Mouse (Mus musculus) cerebellum, adult 11 months (tissue): ENCODE data around the gene Gm49776.
A peak's percentile ranks its signal among the peaks of the same experiment; 100 is the strongest.

ENCODE experiments used
- DNase-seq: peaks from one replicate; pipeline ENCODE4 v3.0.0; 2022

The Gm49776 gene

DNA sequence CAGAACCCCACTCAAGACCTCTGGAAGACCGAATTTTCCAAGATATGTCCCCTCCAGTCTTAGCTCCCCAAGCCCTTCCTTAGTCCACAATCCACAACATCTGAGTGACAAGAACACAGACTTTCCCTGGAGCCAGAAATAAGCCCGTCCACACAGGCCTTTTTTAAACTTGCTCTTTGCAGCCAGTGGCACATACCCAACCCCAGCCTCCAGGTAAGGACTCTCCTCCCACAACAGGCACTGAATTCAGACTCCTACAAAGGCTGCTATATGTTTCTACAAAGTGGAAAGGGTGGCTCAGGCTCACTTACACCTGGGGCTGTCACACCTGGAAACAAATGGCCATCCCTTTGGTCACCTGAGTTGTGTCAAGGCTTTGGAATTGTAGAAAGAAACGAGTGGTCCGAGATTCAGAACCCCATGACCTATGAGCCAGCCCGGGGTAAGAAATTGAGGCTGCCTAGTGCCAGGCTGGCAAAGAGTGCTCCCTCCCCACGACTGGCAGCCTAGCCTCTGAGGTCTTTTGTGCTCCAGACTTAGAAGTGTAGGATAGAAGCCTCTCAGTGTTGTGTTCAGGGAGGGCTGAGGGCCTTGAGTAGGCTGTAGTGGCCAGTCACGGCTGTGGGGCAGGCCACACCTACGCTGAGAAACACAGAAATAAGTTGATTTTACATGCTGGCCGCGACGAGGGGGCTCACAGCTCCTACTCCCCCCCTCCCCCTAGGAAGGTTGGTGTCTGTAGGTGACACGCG lies 24.0 kb downstream of the Gm49776 start:
- no peak for DNase-seq

GRCm38 (mm10) chr16:18233451-18233850 lies 24.7 kb downstream of the Gm49776 start:
- no peak for DNase-seq

DNA sequence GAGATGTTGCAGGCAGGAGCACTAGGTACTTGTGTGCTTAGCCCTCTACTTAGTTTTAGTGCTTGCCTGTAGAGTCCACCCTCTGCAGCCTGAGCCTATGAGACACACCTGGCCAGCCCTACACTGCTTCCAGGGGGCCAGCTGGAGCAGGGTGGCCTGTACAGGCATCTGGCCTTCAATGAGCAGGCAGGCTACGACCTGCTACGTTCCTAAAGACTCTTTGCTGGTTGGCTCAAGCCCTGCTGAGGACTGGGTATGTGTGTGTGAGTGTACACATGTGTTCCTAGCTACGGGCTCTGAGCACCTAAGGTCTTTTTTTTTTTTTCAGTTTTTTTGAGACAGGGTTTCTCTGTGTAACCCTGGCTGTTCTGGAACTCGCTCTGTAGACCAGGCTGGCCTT lies 26.7 kb downstream of the Gm49776 start:
- no peak for DNase-seq

DNA sequence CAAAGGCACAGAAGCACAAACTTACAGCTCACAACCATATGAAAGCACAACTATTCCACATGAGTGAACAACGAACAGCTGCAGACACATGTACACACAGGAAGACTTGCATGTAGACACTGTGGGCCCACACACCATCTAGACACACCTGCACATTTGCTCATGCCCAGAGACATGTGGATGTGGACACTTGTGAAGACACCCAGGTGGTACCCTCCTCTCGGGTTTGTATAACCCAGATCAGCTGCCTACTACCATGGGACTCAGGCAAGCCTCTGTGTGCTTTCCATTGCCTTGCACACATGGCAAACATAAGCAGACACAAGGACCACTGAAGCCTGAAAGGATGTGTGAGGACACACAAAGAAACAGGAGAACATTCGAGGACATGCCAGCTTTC lies 27.1 kb downstream of the Gm49776 start:
- no peak for DNase-seq

GRCm38 (mm10) chr16:18230617-18231016 lies 27.5 kb downstream of the Gm49776 start:
- no peak for DNase-seq

- peak; percentile 66 for DNase-seq
Observed at GRCm38 (mm10) chr16:18229622-18230021, 28.5 kb downstream of the Gm49776 start.

DNA sequence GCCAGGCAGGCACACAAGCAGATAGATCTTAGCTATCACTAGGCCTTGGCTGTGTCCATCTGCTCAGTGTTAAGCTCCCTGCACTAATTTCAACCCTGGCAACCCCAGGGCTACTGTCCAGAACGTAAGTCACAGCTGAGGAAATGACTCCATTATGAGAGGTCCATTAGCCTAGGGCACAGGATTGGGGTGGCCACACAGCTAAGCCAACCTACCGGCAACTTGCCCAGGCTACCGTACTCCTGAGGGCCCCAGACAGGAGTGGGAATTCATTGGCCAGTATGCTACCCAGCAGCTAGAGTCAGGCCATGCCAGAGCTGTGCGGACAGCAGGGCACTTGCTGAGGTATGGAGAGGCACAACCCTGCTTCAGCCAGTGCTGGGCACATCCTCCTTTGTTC lies 29.3 kb downstream of the Gm49776 start:
- peak; percentile 66 for DNase-seq

DNA sequence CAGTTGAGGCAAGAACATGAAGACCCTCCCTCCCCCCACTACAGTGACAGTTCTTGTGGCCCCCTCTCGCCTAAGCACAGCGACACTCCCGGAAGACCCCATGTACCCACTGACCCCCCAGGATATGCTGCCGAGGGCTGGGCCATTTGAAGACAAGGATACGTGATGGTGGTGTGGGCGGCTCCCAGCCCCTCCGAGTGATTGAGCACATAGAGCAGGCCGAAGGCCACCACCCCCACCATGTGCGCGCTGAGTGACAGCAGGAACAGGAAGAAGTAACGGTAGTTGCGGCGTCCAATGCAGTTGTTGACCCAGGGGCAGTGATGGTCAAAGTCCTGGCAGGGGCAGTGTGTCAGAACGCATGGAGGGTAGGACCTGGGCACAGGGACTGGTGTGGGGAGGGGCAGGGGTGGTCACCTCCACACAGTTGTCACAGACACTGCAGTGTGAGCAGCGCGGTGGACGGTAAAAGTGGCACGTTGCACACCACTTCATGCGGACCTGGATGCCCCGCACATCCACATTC lies 30.2 kb downstream of the Gm49776 start:
- DNase-seq = no peak

- no peak for DNase-seq
Observed at GRCm38 (mm10) chr16:18227187-18227586, 30.9 kb downstream of the Gm49776 start.

DNA sequence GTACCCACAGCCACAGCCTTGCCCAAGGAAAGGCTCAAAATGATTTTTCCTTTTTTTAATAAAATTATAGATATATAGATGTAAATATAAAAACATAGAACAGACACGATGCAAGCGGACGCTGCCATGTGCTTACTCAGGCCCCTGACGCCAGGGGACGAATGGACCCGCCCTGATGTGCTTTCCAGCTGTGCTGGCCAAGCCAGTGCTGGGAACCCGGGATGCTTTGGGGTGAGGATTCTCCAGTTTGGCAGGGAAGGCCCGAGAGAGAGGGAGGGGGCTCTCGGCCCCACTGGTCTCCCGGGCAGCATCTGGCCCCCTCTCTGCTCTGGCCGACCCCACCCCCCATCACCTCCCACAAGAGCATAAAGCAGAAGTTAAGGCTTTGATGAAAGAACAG lies 35.9 kb downstream of the Gm49776 start:
- no peak for DNase-seq

GRCm38 (mm10) chr16:18221543-18221898 lies 36.6 kb downstream of the Gm49776 start:
- DNase-seq = no peak

GRCm38 (mm10) chr16:18220856-18221542 lies 37.1 kb downstream of the Gm49776 start:
- no peak for DNase-seq

- DNase-seq = no peak
Observed at GRCm38 (mm10) chr16:18220001-18220400, 38.1 kb downstream of the Gm49776 start.

DNA sequence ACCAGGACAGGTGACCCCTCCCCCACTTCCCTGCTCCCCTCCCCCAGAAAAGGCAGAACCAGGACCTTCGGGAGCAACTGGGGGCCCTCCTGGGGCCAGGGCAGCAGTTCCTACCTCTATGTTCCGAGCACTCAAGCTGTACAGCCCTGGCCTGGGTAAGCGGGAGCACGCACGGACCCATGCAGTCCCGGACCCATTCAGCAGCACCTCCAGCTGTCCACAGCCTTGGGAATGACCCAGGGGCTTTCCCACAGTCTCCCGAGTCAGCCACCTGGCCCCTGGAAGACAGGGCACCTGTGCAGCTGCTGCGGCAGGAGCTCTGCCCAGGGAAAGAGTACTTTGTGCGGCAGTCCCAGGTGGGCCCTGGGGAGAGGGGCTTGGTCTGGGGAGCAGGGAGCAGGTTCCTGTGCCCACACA lies 39.5 kb downstream of the Gm49776 start:
- no peak for DNase-seq

- DNase-seq = no peak
Observed at GRCm38 (mm10) chr16:18217579-18217978, 40.5 kb downstream of the Gm49776 start, which contains the start of gene Ccdc188. Gene Ccdc188 (plus strand): TSS chr16:18217879.

DNA sequence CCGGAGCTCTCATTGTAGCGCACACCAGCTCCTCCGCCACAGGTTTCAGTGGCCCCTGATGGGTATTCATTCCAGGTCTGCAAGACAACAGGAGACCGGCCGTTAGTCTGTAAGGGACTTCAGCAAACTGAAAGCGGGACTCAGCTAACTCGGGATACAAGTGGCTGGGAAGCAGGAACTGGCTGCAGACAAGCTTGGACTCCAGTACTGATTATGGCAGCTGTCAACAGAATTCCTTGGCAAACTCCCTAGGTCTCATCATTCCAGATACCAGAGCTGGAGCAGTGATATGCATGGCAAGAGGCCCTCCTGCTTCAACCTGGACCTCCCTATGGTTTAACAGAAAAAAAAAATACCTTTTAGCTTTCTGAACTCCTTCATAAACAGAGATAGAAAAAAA lies 43.3 kb downstream of the Gm49776 start:
- no peak for DNase-seq

- no peak for DNase-seq
Observed at GRCm38 (mm10) chr16:18213689-18214088, 44.4 kb downstream of the Gm49776 start.

DNA sequence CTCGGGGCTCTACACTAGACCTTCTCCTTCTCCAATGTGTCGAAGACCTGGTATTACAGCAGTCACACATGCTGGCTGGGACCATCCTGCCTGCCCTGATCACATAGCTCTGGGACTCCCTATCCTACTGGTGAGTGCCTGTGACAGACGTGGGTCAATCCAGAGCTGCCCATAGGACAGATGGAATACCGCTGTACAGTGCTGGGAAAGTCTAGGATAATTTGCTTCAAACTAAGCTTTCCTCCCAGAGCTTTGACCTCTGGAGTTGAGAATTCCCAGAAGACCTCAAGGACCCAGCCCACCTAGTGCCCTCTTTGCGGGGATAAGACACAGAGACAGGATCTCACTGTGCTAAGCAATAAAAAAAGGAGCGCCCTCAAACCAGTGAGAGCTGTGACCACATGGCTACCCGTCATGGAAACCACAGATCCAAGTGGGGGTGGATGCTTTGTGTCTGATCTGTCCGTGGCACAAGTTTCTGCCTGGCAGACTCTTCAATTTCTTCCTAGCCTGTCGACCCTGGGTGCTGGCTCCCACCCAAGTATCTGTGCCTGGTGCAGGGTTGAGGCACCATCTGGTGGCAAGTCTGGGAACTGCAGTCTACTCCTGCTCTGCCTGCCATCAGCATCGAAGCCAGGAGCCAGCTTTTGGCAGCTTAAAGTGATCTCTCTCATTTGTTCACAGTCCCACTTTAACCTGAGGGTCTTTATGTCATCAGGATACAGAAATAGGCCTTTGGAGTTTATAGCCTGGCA lies 46.5 kb downstream of the Gm49776 start:
- peak; percentile 91 for DNase-seq

GRCm38 (mm10) chr16:18210701-18211416 lies 47.3 kb downstream of the Gm49776 start:
- DNase-seq = peak; percentile 74

DNA sequence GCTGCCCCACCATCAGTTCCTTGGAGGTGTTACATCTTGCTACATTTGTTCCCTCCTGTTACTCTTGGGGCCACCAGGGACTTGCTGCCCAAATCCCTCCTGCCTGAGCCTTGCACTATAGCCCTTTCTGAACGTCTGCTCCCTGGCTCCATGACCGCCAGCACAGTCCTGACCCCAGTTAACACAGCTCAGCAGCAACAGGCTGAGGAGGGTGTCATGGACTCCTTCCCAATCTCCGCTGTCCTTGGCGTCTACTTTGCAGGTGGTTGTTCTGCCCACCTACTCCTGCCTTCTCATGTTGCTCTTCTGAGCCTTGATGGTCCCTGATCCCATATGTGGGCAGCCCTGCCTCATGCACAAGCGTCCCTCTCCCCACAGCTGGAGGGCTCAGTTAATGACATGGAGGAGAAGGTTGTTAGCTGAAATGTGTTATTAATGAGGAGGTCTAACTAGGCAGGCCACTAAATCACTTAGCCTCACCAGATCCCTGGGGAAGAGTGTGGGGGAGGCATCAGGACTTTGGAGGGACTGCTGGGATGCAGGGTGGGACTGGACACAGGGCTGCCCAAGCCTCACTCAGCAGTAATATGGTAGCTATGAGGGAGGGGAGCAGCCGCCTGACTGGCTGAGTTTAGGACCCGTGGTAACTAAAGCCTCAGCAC lies 54.6 kb downstream of the Gm49776 start:
- no peak for DNase-seq

- no peak for DNase-seq
Observed at GRCm38 (mm10) chr16:18202061-18202460, 56.1 kb downstream of the Gm49776 start.

GRCm38 (mm10) chr16:18201620-18202019 lies 56.5 kb downstream of the Gm49776 start:
- DNase-seq = no peak
